Mouse (Mus musculus) MEL (cell line): ENCODE measurements around the gene Accs.

Source experiments
- MYC ChIP-seq: IDR thresholded peaks from 2 replicates; pipeline ENCODE4 v1.6.1; 2011; ENCODE audit warnings: low read depth, mild to moderate bottlenecking, low read length, improper control_type of control experiment, moderate library complexity
- NELFE ChIP-seq: IDR thresholded peaks from 2 replicates; pipeline ENCODE4 v1.6.1; 2011; ENCODE audit warnings: low read depth, low read length, improper control_type of control experiment
- USF1 ChIP-seq: IDR thresholded peaks from 2 replicates; pipeline ENCODE4 v1.6.1; 2014; ENCODE audit warnings: low read depth, mild to moderate bottlenecking, inconsistent platforms, low read length, improper control_type of control experiment, moderate library complexity

DNA sequence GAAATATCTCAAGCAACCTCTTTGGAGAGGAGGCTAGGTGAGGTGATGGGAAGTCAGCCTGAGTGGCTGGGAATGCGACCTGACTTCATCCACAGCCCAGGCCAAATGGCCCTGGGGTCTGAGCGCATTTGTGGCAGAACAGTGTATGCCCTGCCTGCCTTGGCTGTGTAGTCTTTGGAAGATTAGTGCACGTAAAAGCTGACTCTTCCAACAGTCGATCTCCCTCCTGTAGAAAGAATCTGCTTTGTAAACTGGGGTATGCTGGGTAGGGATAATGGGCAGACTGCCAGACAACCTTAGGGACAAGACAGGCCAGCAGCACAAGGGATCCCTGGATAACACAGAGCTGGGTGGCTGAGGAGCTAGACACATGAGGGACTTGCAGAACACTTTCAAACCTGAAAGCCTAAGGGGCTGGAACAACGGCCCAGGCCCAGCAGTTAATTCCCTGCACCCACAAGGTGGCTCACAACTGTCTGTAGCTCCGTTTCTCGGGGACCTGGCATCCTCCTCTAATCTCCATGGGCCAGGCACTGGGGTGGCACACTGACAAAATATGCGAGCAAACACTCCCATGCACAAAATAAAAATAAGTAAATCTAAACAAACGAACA, 65.7 kb downstream of the Accs start:
- TF ChIP-seq NELFE (no peak), MYC (no peak), USF1 (no peak)
